Mouse (Mus musculus) forebrain, embryonic 15.5 days (tissue): ENCODE data around the gene Rapgef2. TPM values are rescaled to one million over a fixed set of nuclear protein-coding genes. Genes with fewer than 3 reads are reported as not detected.

Experiments used
- ATAC-seq: fragments of 200-750 bp; cut with Nextera tagmentation; replicated peaks from 2 replicates; pipeline ENCODE4 v1.8.0; 2017; ENCODE audit warnings: mild to moderate bottlenecking, moderate TSS enrichment, moderate library complexity
- H3K27ac ChIP-seq: fragments of 300-500 bp; sonication (generic); replicated peaks from 2 replicates; pipeline ENCODE4 v1.5.1; 2015; ENCODE audit warnings: mild to moderate bottlenecking, inconsistent platforms
- H3K27me3 ChIP-seq: fragments of 300-500 bp; sonication (generic); 2 replicates; pipeline ENCODE4 v1.6.1; 2015; ENCODE audit warnings: inconsistent platforms
- H3K36me3 ChIP-seq: fragments of 300-500 bp; sonication (generic); 2 replicates; pipeline ENCODE4 v1.6.1; 2015; ENCODE audit warnings: mild to moderate bottlenecking, inconsistent platforms
- H3K4me1 ChIP-seq: fragments of 300-500 bp; sonication (generic); 2 replicates; pipeline ENCODE4 v1.6.1; 2015; ENCODE audit warnings: inconsistent platforms
- H3K4me2 ChIP-seq: fragments of 300-500 bp; sonication (generic); replicated peaks from 2 replicates; pipeline ENCODE4 v1.6.1; 2015; ENCODE audit warnings: mild to moderate bottlenecking, inconsistent platforms
- H3K4me3 ChIP-seq: fragments of 300-500 bp; sonication (generic); 2 replicates; pipeline ENCODE4 v1.5.1; 2015; ENCODE audit warnings: mild to moderate bottlenecking, inconsistent platforms
- H3K9ac ChIP-seq: fragments of 300-500 bp; sonication (generic); replicated peaks from 2 replicates; pipeline ENCODE4 v1.6.1; 2015; ENCODE audit warnings: mild to moderate bottlenecking, inconsistent platforms
- H3K9me3 ChIP-seq: fragments of 300-500 bp; sonication (generic); 2 replicates; pipeline ENCODE4 v1.6.1; 2016; ENCODE audit warnings: inconsistent platforms
- WGBS: fragments of 180-500 bp; shearing (Covaris S2); methylation state at CpG from one replicate; pipeline ENCODE4 v1.1.7; 2015; ENCODE audit warnings: mixed read lengths; 5-methylcytosine and 5-hydroxymethylcytosine counted together
- polyA plus RNA-seq: library from polyadenylated mRNA; unstranded; fragments of >200 nt; fragmentation: Nextera tagmentation; extraction: Ambion mirVana; gene quantifications from 2 replicates; pipeline ENCODE4 v1.2.1, GENCODE M21; 2015

Gene Rapgef2
- polyA plus RNA-seq, 1 experiment from 2014 or later = 11.8 TPM

DNA sequence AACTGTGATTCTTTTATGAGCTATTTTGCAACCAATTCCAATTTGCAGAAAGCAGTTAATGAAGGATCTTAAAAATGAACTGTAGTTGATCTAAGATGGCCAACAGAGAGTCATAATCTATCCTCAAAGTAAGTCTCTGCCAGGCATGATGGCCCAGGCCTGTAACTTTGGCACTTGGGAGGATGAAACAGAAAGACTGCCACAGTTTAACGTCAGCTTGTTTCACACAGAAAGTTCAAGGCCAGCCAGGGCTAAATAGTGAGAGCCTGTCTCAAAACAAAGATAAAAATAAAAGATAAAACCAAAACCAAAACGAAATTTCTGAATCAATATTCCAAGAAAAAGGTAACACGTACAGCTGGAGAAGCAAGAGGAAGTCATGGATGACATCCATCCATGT, 155.3 kb downstream of the Rapgef2 start:
- 86% methylated on average over 3 of the region's 3 CpGs for WGBS
- ATAC-seq = no peak
- Histone ChIP-seq H3K4me2 (no peak overlapping the region), H3K4me1 (peaks cover 16% of the 10 kb centered on the region; the same call in 1 of the 2 replicates), H3K9ac (no peak overlapping the region), H3K27ac (no peak overlapping the region), H3K36me3 (no peaks in the 10 kb centered on the region), H3K4me3 (no peak overlapping the region), H3K9me3 (no peaks in the 10 kb centered on the region), H3K27me3 (no peaks in the 10 kb centered on the region)

DNA sequence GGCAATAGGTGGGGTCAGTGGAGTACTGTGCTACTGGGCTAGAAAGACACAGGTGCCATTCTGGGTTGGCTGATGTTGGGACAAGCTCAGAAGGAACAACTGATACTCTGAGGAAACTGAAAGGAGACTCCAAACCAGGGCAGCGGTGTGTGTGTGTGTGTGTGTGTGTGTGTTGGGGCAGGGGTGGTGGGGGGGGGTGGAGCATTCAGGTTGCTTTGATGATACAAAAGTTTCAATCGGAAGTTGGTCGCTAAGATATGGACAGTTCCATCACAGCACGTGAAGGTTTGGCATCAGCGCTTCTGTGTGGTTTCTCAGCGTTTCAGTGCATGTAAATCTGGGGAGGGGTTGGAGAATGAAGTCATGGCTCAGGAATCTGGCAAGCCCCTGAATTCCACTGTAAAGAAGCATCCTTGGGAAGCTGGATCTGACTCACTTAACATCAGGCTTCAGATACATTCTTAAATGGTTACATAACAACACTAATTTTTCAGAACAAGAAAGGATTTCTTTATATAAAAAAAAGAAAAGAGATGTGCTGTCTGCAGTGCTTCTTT, 157.2 kb downstream of the Rapgef2 start:
- Histone ChIP-seq H3K36me3 (no peaks in the 10 kb centered on the region), H3K9me3 (no peaks in the 10 kb centered on the region), H3K27ac (no peak overlapping the region), H3K9ac (no peak overlapping the region), H3K4me1 (peaks cover 13% of the 10 kb centered on the region; the same call in 1 of the 2 replicates), H3K27me3 (no peaks in the 10 kb centered on the region), H3K4me3 (no peak overlapping the region), H3K4me2 (no peak overlapping the region)
- 0 out of 2 replicates have a peak, but pooled peaks have one; percentile 23 for ATAC-seq
- 37% methylated on average over 6 of the region's 6 CpGs for WGBS

DNA sequence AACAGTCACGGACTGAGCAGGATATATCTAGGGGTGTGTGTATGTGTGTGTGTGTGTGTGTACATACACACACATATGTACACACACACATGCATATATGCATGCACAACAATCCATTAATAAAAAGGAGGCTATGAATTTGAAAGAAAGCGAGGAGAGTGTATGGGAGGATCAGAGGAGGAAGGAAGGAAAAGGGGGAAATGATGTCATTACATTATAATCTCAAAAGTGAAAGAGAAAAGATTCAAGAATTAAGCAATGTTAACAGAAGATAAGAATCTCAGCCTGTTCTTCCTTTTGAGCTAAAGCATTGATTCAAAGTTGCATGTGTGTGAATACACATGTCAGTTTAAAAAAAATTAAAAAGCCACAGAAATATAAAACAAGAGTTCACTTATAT, 158.5 kb downstream of the Rapgef2 start:
- no peak overlapping the region for H3K27ac ChIP-seq
- 90% methylated on average over 2 of the region's 2 CpGs for WGBS
- no peaks in the 10 kb centered on the region for H3K9me3 ChIP-seq
- H3K9ac ChIP-seq = no peak overlapping the region
- H3K4me3 ChIP-seq = no peak overlapping the region
- no peak overlapping the region for H3K4me2 ChIP-seq
- ATAC-seq = no peak
- no peaks in the 10 kb centered on the region for H3K36me3 ChIP-seq
- no peaks in the 10 kb centered on the region for H3K27me3 ChIP-seq
- H3K4me1 ChIP-seq = peaks cover 13% of the 10 kb centered on the region; the same call in 1 of the 2 replicates

DNA sequence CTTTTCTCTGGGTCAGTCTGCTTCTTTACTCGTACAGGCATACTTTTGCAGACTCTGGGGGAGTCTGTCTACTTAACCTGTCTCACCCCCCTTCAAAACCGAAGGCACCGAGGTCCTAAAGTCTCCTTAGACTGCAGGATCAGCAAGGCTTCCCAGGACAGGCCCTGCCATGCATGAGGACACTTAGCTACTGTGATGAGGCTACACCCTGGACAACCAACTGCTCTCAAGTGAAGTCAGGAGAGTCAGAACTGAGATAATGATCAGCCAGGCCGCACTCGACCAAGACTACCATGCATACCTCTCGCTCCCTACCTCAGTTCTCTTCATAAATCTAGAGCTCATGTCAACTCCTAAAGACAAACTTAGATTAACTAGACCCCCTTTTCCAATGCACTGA, 159.5 kb downstream of the Rapgef2 start:
- Histone ChIP-seq H3K27me3 (no peaks in the 10 kb centered on the region), H3K9ac (no peak overlapping the region), H3K4me1 (peaks cover 13% of the 10 kb centered on the region; the same call in 1 of the 2 replicates), H3K36me3 (no peaks in the 10 kb centered on the region), H3K4me3 (no peak overlapping the region), H3K4me2 (no peak overlapping the region), H3K9me3 (no peaks in the 10 kb centered on the region), H3K27ac (no peak overlapping the region)
- ATAC-seq = no peak
- WGBS = 90% methylated on average over 6 of the region's 6 CpGs

DNA sequence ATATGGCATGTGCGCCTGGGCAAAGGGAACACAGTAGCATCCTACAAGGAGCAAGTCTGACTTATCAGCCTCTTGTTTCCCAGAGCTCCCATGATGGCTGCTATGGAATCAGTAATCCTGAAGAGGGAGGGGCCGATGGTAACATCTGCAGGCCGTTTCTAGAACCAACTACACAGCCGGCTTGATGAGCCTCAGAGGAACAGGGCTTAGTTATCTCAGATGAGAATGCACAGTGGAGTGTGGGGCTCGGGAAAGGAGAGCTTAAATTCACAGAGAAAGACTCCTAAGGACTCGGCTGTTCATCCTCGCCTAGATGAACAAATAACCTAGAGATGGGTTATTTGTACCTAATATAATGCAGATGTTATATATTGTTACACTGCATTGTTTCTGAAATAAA, 164.9 kb downstream of the Rapgef2 start:
- ATAC-seq = no peak
- H3K27ac ChIP-seq = no peak overlapping the region
- H3K4me3 ChIP-seq = no peak overlapping the region
- H3K9me3 ChIP-seq = no peaks in the 10 kb centered on the region
- H3K36me3 ChIP-seq = no peaks in the 10 kb centered on the region
- H3K4me2 ChIP-seq = no peak overlapping the region
- WGBS = 81% methylated on average over 7 of the region's 7 CpGs
- H3K9ac ChIP-seq = no peak overlapping the region
- H3K27me3 ChIP-seq = no peaks in the 10 kb centered on the region
- 0 out of 2 replicates have a peak, but pooled peaks cover 4% of the 10 kb centered on the region for H3K4me1 ChIP-seq

DNA sequence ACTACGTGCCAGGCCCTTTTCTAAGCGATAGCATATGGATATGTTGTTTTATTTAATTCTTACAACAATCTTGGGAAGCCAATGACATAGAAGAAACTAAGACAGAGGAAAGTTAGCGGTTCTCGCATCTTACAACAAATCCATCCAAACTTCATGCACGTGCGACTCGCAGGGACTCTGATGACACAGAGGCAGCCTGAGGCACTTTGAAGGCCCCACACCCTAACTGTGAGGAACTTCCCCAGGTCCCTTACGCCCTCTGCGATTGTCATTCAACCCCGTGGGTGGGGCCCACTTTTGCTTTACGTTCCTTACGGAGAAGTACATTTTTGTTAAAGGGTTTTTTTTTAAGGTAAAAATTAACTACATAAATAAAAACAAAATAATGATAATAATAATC, 166.3 kb downstream of the Rapgef2 start:
- no peak overlapping the region for H3K4me3 ChIP-seq
- no peak overlapping the region for H3K27ac ChIP-seq
- H3K4me1 ChIP-seq = 0 out of 2 replicates have a peak, but pooled peaks cover 4% of the 10 kb centered on the region
- no peaks in the 10 kb centered on the region for H3K27me3 ChIP-seq
- H3K9ac ChIP-seq = no peak overlapping the region
- 95% methylated on average over 12 of the region's 12 CpGs for WGBS
- H3K4me2 ChIP-seq = no peak overlapping the region
- no peaks in the 10 kb centered on the region for H3K9me3 ChIP-seq
- H3K36me3 ChIP-seq = no peaks in the 10 kb centered on the region
- no peak for ATAC-seq

DNA sequence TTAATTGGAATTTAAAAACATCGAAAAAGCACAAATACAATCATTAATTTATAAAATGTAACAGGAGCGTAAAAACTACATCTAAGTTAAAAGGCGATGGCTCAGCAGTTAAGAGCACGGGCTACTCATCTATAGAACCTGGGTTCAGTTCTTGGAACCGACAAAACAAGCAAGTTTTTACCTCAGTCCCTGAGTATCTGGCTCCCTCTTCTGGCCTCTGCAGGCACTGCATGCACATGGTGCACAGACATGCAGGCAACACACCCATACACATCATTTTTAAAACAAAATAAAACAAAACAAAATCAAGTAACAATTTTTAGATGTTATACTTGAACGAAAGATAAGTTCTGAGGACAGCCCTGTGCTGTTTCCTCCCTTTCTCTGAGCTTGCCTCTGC, 176.2 kb downstream of the Rapgef2 start:
- WGBS = 96% methylated on average over 6 of the region's 6 CpGs
- no peak for ATAC-seq

DNA sequence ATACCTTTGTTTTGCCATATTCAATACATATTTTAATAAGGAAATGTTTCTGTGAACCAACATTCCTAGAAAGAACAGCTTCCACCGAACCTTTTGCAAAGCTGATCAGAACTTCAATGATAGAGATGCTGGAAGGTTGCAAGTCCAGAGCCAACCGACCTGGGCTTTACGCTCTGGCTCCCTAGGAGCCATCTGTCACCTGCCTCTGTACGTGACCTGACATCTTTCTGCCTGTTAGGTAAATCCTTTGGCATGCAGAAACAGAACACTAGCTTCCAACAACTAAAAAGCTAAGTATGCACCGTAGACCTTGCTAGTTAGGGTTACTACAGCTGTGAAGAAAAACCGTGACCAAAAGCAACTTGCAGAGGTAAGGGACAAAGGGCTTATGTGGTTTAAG, 178.1 kb downstream of the Rapgef2 start:
- Histone ChIP-seq H3K9me3 (no peaks in the 10 kb centered on the region), H3K4me1 (no peaks in the 10 kb centered on the region), H3K27ac (no peak overlapping the region), H3K4me3 (no peak overlapping the region), H3K36me3 (peaks cover 14% of the 10 kb centered on the region; the same call in 1 of the 2 replicates), H3K4me2 (no peak overlapping the region), H3K27me3 (no peaks in the 10 kb centered on the region), H3K9ac (no peak overlapping the region)
- ATAC-seq = no peak
- WGBS = 91% methylated on average over 6 of the region's 6 CpGs

More for the DNA sequence above, 176.2 kb downstream of the Rapgef2 start:
- Histone ChIP-seq H3K27ac (no peak overlapping the region), H3K4me1 (no peaks in the 10 kb centered on the region), H3K9me3 (no peaks in the 10 kb centered on the region), H3K27me3 (no peaks in the 10 kb centered on the region), H3K9ac (no peak overlapping the region), H3K36me3 (0 out of 2 replicates have a peak, but pooled peaks cover 8% of the 10 kb centered on the region), H3K4me2 (no peak overlapping the region), H3K4me3 (no peak overlapping the region)

DNA sequence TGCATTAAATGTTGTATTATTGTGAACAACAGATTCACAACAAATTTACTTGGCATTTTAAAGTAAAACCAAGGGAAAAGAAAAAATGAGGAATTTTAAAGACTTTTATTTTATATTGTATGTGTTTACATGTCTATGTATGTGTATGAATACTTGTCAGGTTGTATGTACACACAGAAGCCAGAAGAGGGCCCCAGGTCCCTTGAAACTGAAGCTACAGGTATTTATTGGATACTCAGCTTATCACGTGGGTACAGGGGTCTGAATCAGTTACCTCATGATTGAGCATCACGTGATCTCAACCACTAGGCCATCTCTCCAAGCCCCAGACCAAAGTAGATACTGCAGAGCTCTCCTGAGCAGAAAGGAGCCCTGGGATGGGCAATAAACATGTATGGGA, 180.0 kb downstream of the Rapgef2 start:
- Histone ChIP-seq H3K9ac (no peak overlapping the region), H3K27me3 (no peaks in the 10 kb centered on the region), H3K4me1 (no peaks in the 10 kb centered on the region), H3K27ac (no peak overlapping the region), H3K4me2 (no peak overlapping the region), H3K4me3 (no peak overlapping the region), H3K9me3 (no peaks in the 10 kb centered on the region), H3K36me3 (peaks cover 8% of the 10 kb centered on the region; the same call in 1 of the 2 replicates)
- 85% methylated on average over 2 of the region's 2 CpGs for WGBS
- no peak for ATAC-seq

DNA sequence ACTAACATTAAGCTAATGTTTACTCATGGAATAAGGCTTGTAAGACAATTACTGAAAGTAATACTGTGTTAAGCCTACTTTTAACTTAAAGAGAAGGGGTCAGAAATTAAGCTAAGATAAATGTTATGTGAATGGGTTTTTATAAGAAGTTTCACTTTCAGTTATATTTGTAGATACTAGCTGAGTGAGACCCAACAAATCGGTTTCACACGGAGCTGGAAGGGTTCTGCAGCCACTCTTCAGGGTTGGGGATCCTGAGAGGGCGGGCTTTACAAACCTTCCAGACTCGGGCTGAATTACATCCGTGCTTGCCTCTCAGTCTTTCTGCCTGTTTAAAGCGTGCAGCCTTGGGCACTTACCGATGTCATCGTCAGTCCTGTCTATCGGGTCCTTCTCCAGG, 182.7 kb downstream of the Rapgef2 start:
- ATAC-seq = no peak
- 95% methylated on average over 9 of the region's 9 CpGs for WGBS

DNA sequence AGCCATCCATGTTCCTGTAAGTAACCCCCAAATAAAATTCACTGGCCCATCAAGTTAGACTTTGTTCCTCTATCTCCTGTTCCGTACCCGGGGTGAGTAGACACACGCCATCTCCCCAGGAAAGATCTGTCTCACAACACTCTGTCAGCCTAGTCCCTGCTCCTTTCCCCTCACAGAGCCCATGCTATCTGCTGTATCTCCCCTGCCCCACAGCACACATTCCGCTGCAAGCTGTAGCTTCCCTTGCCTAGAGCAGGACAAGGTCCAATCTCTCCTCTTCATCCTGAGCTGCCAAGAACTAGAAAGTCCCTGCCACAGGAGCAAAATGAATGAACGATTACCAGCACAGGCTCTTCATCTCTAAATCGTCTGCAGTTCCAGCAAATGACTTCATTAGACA, 184.6 kb downstream of the Rapgef2 start:
- H3K9ac ChIP-seq = no peak overlapping the region

More for the DNA sequence above, 182.7 kb downstream of the Rapgef2 start:
- no peak overlapping the region for H3K9ac ChIP-seq
- H3K36me3 ChIP-seq = peaks cover 10% of the 10 kb centered on the region; the same call in 1 of the 2 replicates
- no peaks in the 10 kb centered on the region for H3K4me1 ChIP-seq
- H3K4me3 ChIP-seq = no peak overlapping the region
- H3K27me3 ChIP-seq = no peaks in the 10 kb centered on the region
- H3K9me3 ChIP-seq = no peaks in the 10 kb centered on the region
- H3K27ac ChIP-seq = no peak overlapping the region
- H3K4me2 ChIP-seq = no peak overlapping the region

DNA sequence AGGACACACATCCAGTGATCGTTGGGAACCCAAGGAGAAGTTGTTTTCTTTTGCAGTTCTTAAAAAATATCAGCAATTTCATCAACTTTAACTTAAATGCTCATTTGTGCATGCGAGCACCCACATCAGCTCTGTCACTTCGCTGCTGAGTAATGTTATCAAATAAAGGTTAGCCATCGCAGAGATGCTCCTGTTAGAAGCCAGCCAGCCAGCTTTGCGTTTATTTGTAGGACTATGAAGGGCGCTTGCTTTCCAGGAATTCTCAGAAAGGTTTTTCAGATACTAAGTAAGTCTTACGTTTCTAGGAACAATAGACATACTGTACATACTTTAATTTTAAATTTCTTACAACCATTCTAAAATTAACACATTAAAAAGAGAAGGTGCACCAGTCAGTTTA, 185.5 kb downstream of the Rapgef2 start:
- no peaks in the 10 kb centered on the region for H3K4me1 ChIP-seq
- H3K9ac ChIP-seq = no peak overlapping the region
- no peaks in the 10 kb centered on the region for H3K27me3 ChIP-seq
- no peak overlapping the region for H3K4me2 ChIP-seq
- H3K9me3 ChIP-seq = no peaks in the 10 kb centered on the region
- no peak for ATAC-seq
- H3K36me3 ChIP-seq = peaks cover 16% of the 10 kb centered on the region
- no peak overlapping the region for H3K27ac ChIP-seq
- 93% methylated on average over 7 of the region's 7 CpGs for WGBS
- no peak overlapping the region for H3K4me3 ChIP-seq

More for the DNA sequence above, 184.6 kb downstream of the Rapgef2 start:
- Histone ChIP-seq H3K4me3 (no peak overlapping the region), H3K4me2 (no peak overlapping the region), H3K4me1 (no peaks in the 10 kb centered on the region), H3K9me3 (no peaks in the 10 kb centered on the region), H3K27me3 (no peaks in the 10 kb centered on the region), H3K27ac (no peak overlapping the region), H3K36me3 (peaks cover 16% of the 10 kb centered on the region)
- WGBS = 86% methylated on average over 6 of the region's 6 CpGs
- ATAC-seq = no peak

DNA sequence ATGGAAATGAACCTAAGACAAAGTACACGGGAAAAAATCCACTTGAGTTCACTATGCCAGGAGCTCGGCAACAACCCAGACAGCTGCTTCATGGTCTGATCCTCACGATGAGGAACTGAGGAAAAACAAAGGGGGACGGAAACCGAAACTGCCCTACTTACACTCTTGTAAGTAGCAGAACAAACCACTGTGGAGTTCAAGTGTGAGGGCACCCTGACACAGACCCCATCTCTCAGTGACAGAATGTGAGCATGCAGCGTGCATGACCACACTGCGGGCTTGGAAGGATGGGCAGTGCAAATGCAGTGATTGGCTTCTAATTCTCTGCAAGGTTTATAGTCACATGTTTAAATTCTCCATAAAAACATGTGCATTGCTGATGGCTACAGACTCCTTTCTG, 197.2 kb downstream of the Rapgef2 start:
- H3K4me3 ChIP-seq = no peak overlapping the region
- no peak overlapping the region for H3K9ac ChIP-seq
- 83% methylated on average over 7 of the region's 7 CpGs for WGBS
- no peak for ATAC-seq
- H3K4me2 ChIP-seq = no peak overlapping the region
- H3K27ac ChIP-seq = no peak overlapping the region
- peaks cover 75% of the 10 kb centered on the region for H3K36me3 ChIP-seq
- H3K27me3 ChIP-seq = no peaks in the 10 kb centered on the region
- no peaks in the 10 kb centered on the region for H3K4me1 ChIP-seq
- no peaks in the 10 kb centered on the region for H3K9me3 ChIP-seq
